Mouse (Mus musculus) kidney, embryonic 16.5 days (tissue): ENCODE measurements around the gene Eya2. TPM values are rescaled to one million over a fixed set of nuclear protein-coding genes. Genes with fewer than 3 reads are reported as not detected.

Experiments
- ATAC-seq: fragments of 200-750 bp; cut with Nextera tagmentation; 2 replicates; pipeline ENCODE4 v1.8.0; 2017; ENCODE audit warnings: moderate TSS enrichment; ENCODE audit not compliant: low FRiP score, low TSS enrichment
- H3K27ac ChIP-seq: fragments of 300-500 bp; sonication (generic); 2 replicates; pipeline ENCODE4 v1.5.1; 2014; ENCODE audit warnings: low read length
- H3K27me3 ChIP-seq: fragments of 300-500 bp; sonication (generic); 2 replicates; pipeline ENCODE4 v1.6.1; 2014; ENCODE audit warnings: low read length, control low read depth, mixed read lengths; ENCODE audit not compliant: insufficient read depth
- H3K36me3 ChIP-seq: fragments of 300-500 bp; sonication (generic); 2 replicates; pipeline ENCODE4 v1.6.1; 2014; ENCODE audit warnings: low read length, control low read depth, mixed read lengths; ENCODE audit not compliant: insufficient read depth
- H3K4me1 ChIP-seq: fragments of 300-500 bp; sonication (generic); 2 replicates; pipeline ENCODE4 v1.6.1; 2014; ENCODE audit warnings: low read length, control low read depth, mixed read lengths; ENCODE audit not compliant: insufficient read depth
- H3K4me2 ChIP-seq: fragments of 300-500 bp; sonication (generic); replicated peaks from 2 replicates; pipeline ENCODE4 v1.6.1; 2014; ENCODE audit warnings: low read depth, low read length
- H3K4me3 ChIP-seq: fragments of 300-500 bp; sonication (generic); 2 replicates; pipeline ENCODE4 v1.5.1; 2014; ENCODE audit warnings: mild to moderate bottlenecking, low read length
- H3K9ac ChIP-seq: fragments of 300-500 bp; sonication (generic); replicated peaks from 2 replicates; pipeline ENCODE4 v1.6.1; 2014; ENCODE audit warnings: low read length
- H3K9me3 ChIP-seq: fragments of 300-500 bp; sonication (generic); 2 replicates; pipeline ENCODE4 v1.6.1; 2016; ENCODE audit warnings: low read length, control low read depth
- WGBS: fragments of 180-500 bp; shearing (Covaris S2); extraction: QIAGEN DNeasy Blood & Tissue Kit; methylation state at CpG from one replicate; pipeline ENCODE4 v1.1.7; 2014; 5-methylcytosine and 5-hydroxymethylcytosine counted together
- polyA plus RNA-seq: library from polyadenylated mRNA; unstranded; fragments of >200 nt; fragmentation: Nextera tagmentation; extraction: Ambion mirVana; gene quantifications from 2 replicates; pipeline ENCODE4 v1.2.1, GENCODE M21; 2015

Eya2 gene
- polyA plus RNA-seq, 1 experiment from 2014 or later, result 6.8 TPM

GRCm38 (mm10) chr2:165769375-165769948 is 174.6 kb downstream of the Eya2 start:
- H3K27me3 ChIP-seq, result no peaks in the 10 kb centered on the region
- H3K9me3 ChIP-seq, result no peaks in the 10 kb centered on the region
- no peak overlapping the region for H3K4me2 ChIP-seq
- H3K4me1 ChIP-seq, result no peaks in the 10 kb centered on the region
- H3K4me3 ChIP-seq, result no peak overlapping the region
- ATAC-seq, result no peak
- no peak overlapping the region for H3K27ac ChIP-seq
- no peak overlapping the region for H3K9ac ChIP-seq
- H3K36me3 ChIP-seq, result no peaks in the 10 kb centered on the region
- WGBS, result 60% methylated on average over 10 of the region's 10 CpGs

- peaks cover 16% of the 10 kb centered on the region; the same call in 1 of the 2 replicates for H3K36me3 ChIP-seq
- 0 out of 2 replicates have a peak, but pooled peaks have one; percentile 55 for ATAC-seq
- 20% methylated on average over 6 of the region's 6 CpGs for WGBS
Observed at GRCm38 (mm10) chr2:165778927-165779326, 184.1 kb downstream of the Eya2 start.

GRCm38 (mm10) chr2:165782324-165782723 is 187.5 kb downstream of the Eya2 start:
- Histone ChIP-seq H3K4me3 (no peak overlapping the region), H3K27me3 (no peaks in the 10 kb centered on the region), H3K9ac (no peak overlapping the region), H3K27ac (no peak overlapping the region), H3K9me3 (no peaks in the 10 kb centered on the region), H3K4me1 (peaks cover 6% of the 10 kb centered on the region; the same call in 1 of the 2 replicates), H3K4me2 (no peak overlapping the region), H3K36me3 (peaks cover 45% of the 10 kb centered on the region)
- WGBS, result 29% methylated on average over 5 of the region's 5 CpGs
- ATAC-seq, result peak; percentile 33; the same call in 1 of the 2 replicates

More at GRCm38 (mm10) chr2:165778927-165779326, 184.1 kb downstream of the Eya2 start:
- Histone ChIP-seq H3K9ac (no peak overlapping the region), H3K4me3 (no peak overlapping the region), H3K9me3 (no peaks in the 10 kb centered on the region), H3K27me3 (no peaks in the 10 kb centered on the region), H3K4me2 (no peak overlapping the region), H3K27ac (no peak overlapping the region), H3K4me1 (peaks cover 6% of the 10 kb centered on the region; the same call in 1 of the 2 replicates)

GRCm38 (mm10) chr2:165785312-165786036 is 190.6 kb downstream of the Eya2 start:
- Histone ChIP-seq H3K27me3 (no peaks in the 10 kb centered on the region), H3K27ac (no peak overlapping the region), H3K9me3 (no peaks in the 10 kb centered on the region), H3K9ac (no peak overlapping the region), H3K4me1 (peaks cover 10% of the 10 kb centered on the region), H3K4me3 (no peak overlapping the region), H3K36me3 (peaks cover 69% of the 10 kb centered on the region), H3K4me2 (no peak overlapping the region)
- no peak for ATAC-seq
- WGBS, result 86% methylated on average over 20 of the region's 20 CpGs

GRCm38 (mm10) chr2:165786467-165786866 is 191.6 kb downstream of the Eya2 start:
- no peak overlapping the region for H3K4me2 ChIP-seq
- 55% methylated on average over 1 of the region's 1 CpGs for WGBS
- no peaks in the 10 kb centered on the region for H3K27me3 ChIP-seq
- H3K9ac ChIP-seq, result no peak overlapping the region
- H3K36me3 ChIP-seq, result peaks cover 66% of the 10 kb centered on the region
- no peak overlapping the region for H3K4me3 ChIP-seq
- peaks cover 10% of the 10 kb centered on the region for H3K4me1 ChIP-seq
- H3K27ac ChIP-seq, result no peak overlapping the region
- ATAC-seq, result no peak
- H3K9me3 ChIP-seq, result no peaks in the 10 kb centered on the region

- Histone ChIP-seq H3K4me1 (peaks cover 10% of the 10 kb centered on the region), H3K9me3 (no peaks in the 10 kb centered on the region), H3K36me3 (peaks cover 77% of the 10 kb centered on the region), H3K4me2 (no peak overlapping the region), H3K27me3 (no peaks in the 10 kb centered on the region), H3K9ac (no peak overlapping the region), H3K27ac (peak overlapping the region; percentile 57), H3K4me3 (no peak overlapping the region)
- peak; percentile 88 for ATAC-seq
- WGBS, result 22% methylated on average over 11 of the region's 11 CpGs
Observed at GRCm38 (mm10) chr2:165788005-165788404, 193.2 kb downstream of the Eya2 start.

- Histone ChIP-seq H3K4me1 (peaks cover 10% of the 10 kb centered on the region), H3K27ac (no peak overlapping the region), H3K36me3 (peaks cover 77% of the 10 kb centered on the region), H3K4me2 (no peak overlapping the region), H3K9ac (no peak overlapping the region), H3K9me3 (no peaks in the 10 kb centered on the region), H3K27me3 (no peaks in the 10 kb centered on the region), H3K4me3 (no peak overlapping the region)
- 95% methylated on average over 9 of the region's 9 CpGs for WGBS
- ATAC-seq, result no peak
Observed at GRCm38 (mm10) chr2:165788796-165789195, 194.0 kb downstream of the Eya2 start.

GRCm38 (mm10) chr2:165789667-165790066 is 194.8 kb downstream of the Eya2 start:
- H3K4me1 ChIP-seq, result peaks cover 10% of the 10 kb centered on the region
- WGBS, result 91% methylated on average over 3 of the region's 3 CpGs
- H3K4me3 ChIP-seq, result no peak overlapping the region
- H3K9me3 ChIP-seq, result no peaks in the 10 kb centered on the region
- no peak overlapping the region for H3K4me2 ChIP-seq
- no peak overlapping the region for H3K9ac ChIP-seq
- H3K27ac ChIP-seq, result no peak overlapping the region
- peaks cover 77% of the 10 kb centered on the region for H3K36me3 ChIP-seq
- no peak for ATAC-seq
- no peaks in the 10 kb centered on the region for H3K27me3 ChIP-seq

GRCm38 (mm10) chr2:165791026-165791425 is 196.2 kb downstream of the Eya2 start:
- H3K4me3 ChIP-seq, result no peak overlapping the region
- H3K27ac ChIP-seq, result no peak overlapping the region
- no peaks in the 10 kb centered on the region for H3K27me3 ChIP-seq
- no peak overlapping the region for H3K9ac ChIP-seq
- no peaks in the 10 kb centered on the region for H3K9me3 ChIP-seq
- peaks cover 10% of the 10 kb centered on the region for H3K4me1 ChIP-seq
- WGBS, result 44% methylated on average over 7 of the region's 7 CpGs
- peaks cover 72% of the 10 kb centered on the region for H3K36me3 ChIP-seq
- H3K4me2 ChIP-seq, result no peak overlapping the region
- ATAC-seq, result no peak

- Histone ChIP-seq H3K9ac (no peak overlapping the region), H3K36me3 (peaks cover 71% of the 10 kb centered on the region), H3K4me2 (no peak overlapping the region), H3K9me3 (no peaks in the 10 kb centered on the region), H3K4me1 (peaks cover 10% of the 10 kb centered on the region), H3K4me3 (no peak overlapping the region), H3K27ac (no peak overlapping the region), H3K27me3 (no peaks in the 10 kb centered on the region)
- no peak for ATAC-seq
- 64% methylated on average over 9 of the region's 9 CpGs for WGBS
Observed at GRCm38 (mm10) chr2:165791657-165792056, 196.8 kb downstream of the Eya2 start.
